Mouse (Mus musculus) left cerebral cortex, adult 9 months (tissue): ENCODE data around the gene Rcan1.

Source experiments
- DNase-seq, 2 experiments: peaks; one replicate each; pipeline ENCODE4 v3.0.0; 2022; ENCODE audit warnings: low spot score in 2 of 2

Gene Rcan1

GRCm38 (mm10) chr16:92468459-92468858, 2.2 kb downstream of the Rcan1 start:
- DNase-seq: no peak

GRCm38 (mm10) chr16:92467041-92467440, 3.6 kb downstream of the Rcan1 start:
- DNase-seq: no peak

GRCm38 (mm10) chr16:92465642-92466526, 4.8 kb downstream of the Rcan1 start:
- peak; percentile 98 to 99 for DNase-seq

- DNase-seq: no peak
These were observed 5.4 kb downstream of the Rcan1 start for GRCm38 (mm10) chr16:92465226-92465625.

GRCm38 (mm10) chr16:92464390-92464972, 6.2 kb downstream of the Rcan1 start:
- no peak for DNase-seq

- DNase-seq: no peak
These were observed 9.3 kb downstream of the Rcan1 start for GRCm38 (mm10) chr16:92461412-92461811.

GRCm38 (mm10) chr16:92457594-92457993, 13.1 kb downstream of the Rcan1 start:
- peak in 1 of 2 experiments; percentile 71 for DNase-seq

- DNase-seq: no peak
These were observed 14.7 kb downstream of the Rcan1 start for GRCm38 (mm10) chr16:92455969-92456368.

GRCm38 (mm10) chr16:92455488-92455887, 15.2 kb downstream of the Rcan1 start:
- DNase-seq: no peak

- no peak for DNase-seq
These were observed 16.2 kb downstream of the Rcan1 start for GRCm38 (mm10) chr16:92454495-92454894.

- DNase-seq: no peak
These were observed 16.7 kb downstream of the Rcan1 start for GRCm38 (mm10) chr16:92454002-92454401.

GRCm38 (mm10) chr16:92452609-92453008, 18.1 kb downstream of the Rcan1 start:
- DNase-seq: no peak

- DNase-seq: no peak
These were observed 19.1 kb downstream of the Rcan1 start for GRCm38 (mm10) chr16:92451516-92452072.

- no peak for DNase-seq
These were observed 20.3 kb downstream of the Rcan1 start for GRCm38 (mm10) chr16:92450331-92450730.

GRCm38 (mm10) chr16:92449080-92449479, 21.6 kb downstream of the Rcan1 start:
- DNase-seq: no peak

GRCm38 (mm10) chr16:92445377-92445776, 25.3 kb downstream of the Rcan1 start:
- DNase-seq: no peak

- DNase-seq: no peak
These were observed 27.0 kb downstream of the Rcan1 start for GRCm38 (mm10) chr16:92443644-92444113.

- DNase-seq: no peak
These were observed 27.7 kb downstream of the Rcan1 start for GRCm38 (mm10) chr16:92442946-92443345.

- no peak for DNase-seq
These were observed 28.5 kb downstream of the Rcan1 start for GRCm38 (mm10) chr16:92442150-92442549.

- DNase-seq: no peak
These were observed 29.5 kb downstream of the Rcan1 start for GRCm38 (mm10) chr16:92441203-92441602.

- no peak for DNase-seq
These were observed 30.4 kb downstream of the Rcan1 start for GRCm38 (mm10) chr16:92440229-92440628.

- no peak for DNase-seq
These were observed 30.9 kb downstream of the Rcan1 start for GRCm38 (mm10) chr16:92439775-92440174.
